Mouse (Mus musculus) CH12.LX (cell line): ENCODE data around the gene Ppbp.

Experiments
- BHLHE40 ChIP-seq: IDR thresholded peaks from 2 replicates; pipeline ENCODE4 v1.6.1; 2011; ENCODE audit warnings: mild to moderate bottlenecking, low read depth, low read length, improper control_type of control experiment
- CTCF ChIP-seq, 2 experiments: IDR thresholded peaks in 1 of 2; conservative IDR thresholded peaks in 1 of 2; 2 replicates each; pipeline ENCODE4 v1.5.1; 2011 to 2012; ENCODE audit warnings: low read depth in 2 of 2, low read length in 2 of 2, improper control_type of control experiment in 1 of 2, inconsistent platforms in 1 of 2, mild to moderate bottlenecking in 1 of 2, moderate library complexity in 1 of 2
- E2F4 ChIP-seq: IDR thresholded peaks from 2 replicates; pipeline ENCODE4 v1.6.1; 2011; ENCODE audit warnings: low read depth, low read length, improper control_type of control experiment; ENCODE audit not compliant: insufficient replicate concordance
- HCFC1 ChIP-seq: IDR thresholded peaks from 2 replicates; pipeline ENCODE4 v1.6.1; 2012; ENCODE audit warnings: low read depth, mild to moderate bottlenecking, inconsistent platforms, low read length, improper control_type of control experiment
- JUN ChIP-seq: IDR thresholded peaks from 2 replicates; pipeline ENCODE4 v1.6.1; 2011; ENCODE audit warnings: low read depth, mild to moderate bottlenecking, low read length, improper control_type of control experiment, moderate library complexity; ENCODE audit not compliant: insufficient read depth
- POLR2A ChIP-seq: IDR thresholded peaks from 2 replicates; pipeline ENCODE4 v1.6.1; 2011; ENCODE audit warnings: low read depth, mild to moderate bottlenecking, improper control_type of control experiment, low read length
- RAD21 ChIP-seq: IDR thresholded peaks from 2 replicates; pipeline ENCODE4 v1.6.1; 2011; ENCODE audit warnings: low read depth, mild to moderate bottlenecking, low read length, improper control_type of control experiment, moderate library complexity
- UBTF ChIP-seq: IDR thresholded peaks from 2 replicates; pipeline ENCODE4 v1.6.1; 2012; ENCODE audit warnings: low read depth, mild to moderate bottlenecking, inconsistent platforms, low read length, improper control_type of control experiment, moderate library complexity
- USF1 ChIP-seq: IDR thresholded peaks from 2 replicates; pipeline ENCODE4 v1.6.1; 2014; ENCODE audit warnings: low read depth, mild to moderate bottlenecking, inconsistent platforms, low read length, improper control_type of control experiment

- TF ChIP-seq E2F4 = no peak
- no peak for TF ChIP-seq CTCF (conservative IDR thresholded peaks at IDR 0.05 in 1 of 2, IDR thresholded peaks at IDR 0.05 in 1 of 2; ENCODE audit: low read depth in 2 of 2, low read length in 2 of 2)
- TF ChIP-seq HCFC1 = no peak
- no peak for TF ChIP-seq POLR2A
- no peak for TF ChIP-seq BHLHE40
- TF ChIP-seq JUN = no peak
- TF ChIP-seq USF1 = no peak
- TF ChIP-seq RAD21 = no peak
- no peak for TF ChIP-seq UBTF
Observed at GRCm38 (mm10) chr5:90806050-90806449, 37.7 kb downstream of the Ppbp start.
